Mouse (Mus musculus): Measurements from ENCODE around the gene Gm10283.
"Not testable (repeated sequence)": the region's sequence is repeated elsewhere in the genome, so short reads cannot be mapped to it uniquely, and the experiment has no call there.

Gene Gm10283

GRCm38 (mm10) chr8:60503098-60503497 is at the start of gene Gm10283:
Gm10283 (minus strand) TSS chr8:60503198.
- DNase-seq (ENCODE audit: low read depth, low spot score) = no peak

- DNase-seq (ENCODE audit: low read depth, low spot score) = no peak
Observed at GRCm38 (mm10) chr8:60534945-60535344, 31.9 kb upstream of the Gm10283 start.

- DNase-seq (ENCODE audit: low read depth, low spot score) = no peak
Observed at GRCm38 (mm10) chr8:60518286-60518685, 15.3 kb upstream of the Gm10283 start.

GRCm38 (mm10) chr8:60505653-60506521 is 2.9 kb upstream of the Gm10283 start, which contains the start of gene Aadat:
Aadat (plus strand) TSS chr8:60505932.
- no peak for DNase-seq (ENCODE audit: low read depth, low spot score)

GRCm38 (mm10) chr8:60495046-60495445 is 8.0 kb downstream of the Gm10283 start:
- not testable (repeated sequence) for DNase-seq (ENCODE audit: low read depth, low spot score)

GRCm38 (mm10) chr8:60494606-60495005 is 8.4 kb downstream of the Gm10283 start:
- DNase-seq (ENCODE audit: low read depth, low spot score) = no peak

- DNase-seq (ENCODE audit: low read depth, low spot score) = no peak
Observed at GRCm38 (mm10) chr8:60492471-60492870, 10.5 kb downstream of the Gm10283 start.

- DNase-seq (ENCODE audit: low read depth, low spot score) = no peak
Observed at GRCm38 (mm10) chr8:60491871-60492270, 11.1 kb downstream of the Gm10283 start.

- no peak for DNase-seq (ENCODE audit: low read depth, low spot score)
Observed at GRCm38 (mm10) chr8:60490147-60490546, 12.9 kb downstream of the Gm10283 start.

GRCm38 (mm10) chr8:60466686-60467335 is 36.2 kb downstream of the Gm10283 start:
- no peak for DNase-seq (ENCODE audit: low read depth, low spot score)

GRCm38 (mm10) chr8:60449296-60449695 is 53.7 kb downstream of the Gm10283 start:
- no peak for DNase-seq (ENCODE audit: low read depth, low spot score)

- DNase-seq (ENCODE audit: low read depth, low spot score) = no peak
Observed at GRCm38 (mm10) chr8:60444989-60445388, 58.0 kb downstream of the Gm10283 start.

- no peak for DNase-seq (ENCODE audit: low read depth, low spot score)
Observed at GRCm38 (mm10) chr8:60438557-60438956, 64.4 kb downstream of the Gm10283 start.

- DNase-seq (ENCODE audit: low read depth, low spot score) = no peak
Observed at GRCm38 (mm10) chr8:60436872-60437271, 66.1 kb downstream of the Gm10283 start.

- DNase-seq (ENCODE audit: low read depth, low spot score) = no peak
Observed at GRCm38 (mm10) chr8:60432649-60433048, 70.3 kb downstream of the Gm10283 start.

GRCm38 (mm10) chr8:60406358-60406757 is 96.6 kb downstream of the Gm10283 start:
- no peak for DNase-seq (ENCODE audit: low read depth, low spot score)

- no peak for DNase-seq (ENCODE audit: low read depth, low spot score)
Observed at GRCm38 (mm10) chr8:60404994-60405548, 97.9 kb downstream of the Gm10283 start.

- DNase-seq (ENCODE audit: low read depth, low spot score) = no peak
Observed at GRCm38 (mm10) chr8:60393675-60394074, 109.3 kb downstream of the Gm10283 start.

- DNase-seq (ENCODE audit: low read depth, low spot score) = no peak
Observed at GRCm38 (mm10) chr8:60386589-60386988, 116.4 kb downstream of the Gm10283 start.

Data from c-Kit-negative CD71-positive TER-119-positive erythroid progenitor cells, embryonic 14.5 days (primary cell).